Mouse (Mus musculus): ENCODE measurements at regions not wholly inside any gene's neighbourhood (a gene's known extent, or its start where the extent isn't known, plus 50 kb on each side); places are given as distances from the start of the nearest gene placed in this dataset.

- H3K4me1 ChIP-seq (ENCODE audit: control insufficient read depth, insufficient read depth, insufficient read length): no peaks in the 10 kb centered on the region
- no peak overlapping the region for H3K27ac ChIP-seq (ENCODE audit: insufficient read depth, low read length)
- TF ChIP-seq CTCF (IDR thresholded peaks at IDR 0.05; ENCODE audit: extremely low read depth, insufficient read depth, insufficient read length, insufficient replicate concordance) (no peak), POLR2A (IDR thresholded peaks at IDR 0.05; ENCODE audit: low read depth, low read length) (no peak)
- no peaks in the 10 kb centered on the region for H3K36me3 ChIP-seq (ENCODE audit: control insufficient read depth, insufficient read depth, low read length)
- 31% methylated on average over 4 of the region's 4 CpGs for WGBS
- H3K4me3 ChIP-seq (ENCODE audit: extremely low read depth, insufficient read depth, insufficient read length): no peak overlapping the region
- no peak for DNase-seq (ENCODE audit: low read depth in 1 of 2, low spot score in 2 of 2)
- H3K27me3 ChIP-seq (ENCODE audit: control insufficient read depth, insufficient read depth, low read length): no peaks in the 10 kb centered on the region
These were observed 243.6 kb downstream of the Drd1 start for GRCm38 (mm10) chr13:53811862-53812261.

- 80% methylated on average over 8 of the region's 8 CpGs for WGBS
These were observed 244.4 kb downstream of the Drd1 start for GRCm38 (mm10) chr13:53811151-53811550.

GRCm38 (mm10) chr13:53807791-53808525 lies 247.5 kb downstream of the Drd1 start:
- Histone ChIP-seq H3K4me3 (ENCODE audit: extremely low read depth, insufficient read depth, insufficient read length) (no peak overlapping the region), H3K27ac (ENCODE audit: insufficient read depth, low read length) (no peak overlapping the region), H3K27me3 (ENCODE audit: control insufficient read depth, insufficient read depth, low read length) (no peaks in the 10 kb centered on the region), H3K4me1 (ENCODE audit: control insufficient read depth, insufficient read depth, insufficient read length) (no peaks in the 10 kb centered on the region), H3K36me3 (ENCODE audit: control insufficient read depth, insufficient read depth, low read length) (no peaks in the 10 kb centered on the region)
- 59% methylated on average over 13 of the region's 13 CpGs for WGBS
- DNase-seq (ENCODE audit: low read depth in 1 of 2, low spot score in 2 of 2): no peak
- no peak for TF ChIP-seq CTCF (IDR thresholded peaks at IDR 0.05; ENCODE audit: extremely low read depth, insufficient read depth, insufficient read length, insufficient replicate concordance)
- TF ChIP-seq POLR2A (IDR thresholded peaks at IDR 0.05; ENCODE audit: low read depth, low read length): no peak

More at GRCm38 (mm10) chr13:53811151-53811550, 244.4 kb downstream of the Drd1 start:
- Histone ChIP-seq H3K4me3 (ENCODE audit: extremely low read depth, insufficient read depth, insufficient read length) (no peak overlapping the region), H3K4me1 (ENCODE audit: control insufficient read depth, insufficient read depth, insufficient read length) (no peaks in the 10 kb centered on the region), H3K27ac (ENCODE audit: insufficient read depth, low read length) (no peak overlapping the region), H3K36me3 (ENCODE audit: control insufficient read depth, insufficient read depth, low read length) (no peaks in the 10 kb centered on the region), H3K27me3 (ENCODE audit: control insufficient read depth, insufficient read depth, low read length) (no peaks in the 10 kb centered on the region)
- TF ChIP-seq POLR2A (IDR thresholded peaks at IDR 0.05; ENCODE audit: low read depth, low read length) (no peak), CTCF (IDR thresholded peaks at IDR 0.05; ENCODE audit: extremely low read depth, insufficient read depth, insufficient read length, insufficient replicate concordance) (no peak)
- DNase-seq (ENCODE audit: low read depth in 1 of 2, low spot score in 2 of 2): no peak

GRCm38 (mm10) chr13:53805872-53806271 lies 249.6 kb downstream of the Drd1 start:
- WGBS: 73% methylated on average over 4 of the region's 4 CpGs
- H3K27ac ChIP-seq (ENCODE audit: insufficient read depth, low read length): no peak overlapping the region

GRCm38 (mm10) chr13:53800978-53801377 lies 254.5 kb downstream of the Drd1 start:
- Histone ChIP-seq H3K4me1 (ENCODE audit: control insufficient read depth, insufficient read depth, insufficient read length) (no peaks in the 10 kb centered on the region), H3K27me3 (ENCODE audit: control insufficient read depth, insufficient read depth, low read length) (no peaks in the 10 kb centered on the region), H3K36me3 (ENCODE audit: control insufficient read depth, insufficient read depth, low read length) (no peaks in the 10 kb centered on the region), H3K4me3 (ENCODE audit: extremely low read depth, insufficient read depth, insufficient read length) (no peak overlapping the region), H3K27ac (ENCODE audit: insufficient read depth, low read length) (no peak overlapping the region)
- WGBS: 80% methylated on average over 5 of the region's 5 CpGs
- no peak for DNase-seq (ENCODE audit: low read depth in 1 of 2, low spot score in 2 of 2)
- TF ChIP-seq CTCF (IDR thresholded peaks at IDR 0.05; ENCODE audit: extremely low read depth, insufficient read depth, insufficient read length, insufficient replicate concordance) (no peak), POLR2A (IDR thresholded peaks at IDR 0.05; ENCODE audit: low read depth, low read length) (no peak)

More at GRCm38 (mm10) chr13:53805872-53806271, 249.6 kb downstream of the Drd1 start:
- TF ChIP-seq POLR2A (IDR thresholded peaks at IDR 0.05; ENCODE audit: low read depth, low read length) (no peak), CTCF (IDR thresholded peaks at IDR 0.05; ENCODE audit: extremely low read depth, insufficient read depth, insufficient read length, insufficient replicate concordance) (no peak)
- no peak for DNase-seq (ENCODE audit: low read depth in 1 of 2, low spot score in 2 of 2)
- Histone ChIP-seq H3K4me3 (ENCODE audit: extremely low read depth, insufficient read depth, insufficient read length) (no peak overlapping the region), H3K27me3 (ENCODE audit: control insufficient read depth, insufficient read depth, low read length) (no peaks in the 10 kb centered on the region), H3K36me3 (ENCODE audit: control insufficient read depth, insufficient read depth, low read length) (no peaks in the 10 kb centered on the region), H3K4me1 (ENCODE audit: control insufficient read depth, insufficient read depth, insufficient read length) (no peaks in the 10 kb centered on the region)

- H3K4me1 ChIP-seq (ENCODE audit: control insufficient read depth, insufficient read depth, insufficient read length): no peaks in the 10 kb centered on the region
- TF ChIP-seq POLR2A (IDR thresholded peaks at IDR 0.05; ENCODE audit: low read depth, low read length): no peak
- no peak for TF ChIP-seq CTCF (IDR thresholded peaks at IDR 0.05; ENCODE audit: extremely low read depth, insufficient read depth, insufficient read length, insufficient replicate concordance)
- no peak overlapping the region for H3K27ac ChIP-seq (ENCODE audit: insufficient read depth, low read length)
- no peaks in the 10 kb centered on the region for H3K36me3 ChIP-seq (ENCODE audit: control insufficient read depth, insufficient read depth, low read length)
- no peak for DNase-seq (ENCODE audit: low read depth in 1 of 2, low spot score in 2 of 2)
- H3K27me3 ChIP-seq (ENCODE audit: control insufficient read depth, insufficient read depth, low read length): no peaks in the 10 kb centered on the region
- no peak overlapping the region for H3K4me3 ChIP-seq (ENCODE audit: extremely low read depth, insufficient read depth, insufficient read length)
- WGBS: 80% methylated on average over 2 of the region's 2 CpGs
These were observed 266.7 kb downstream of the Drd1 start for GRCm38 (mm10) chr13:53788809-53789208.

- WGBS: 22% methylated on average over 6 of the region's 6 CpGs
- DNase-seq (ENCODE audit: low read depth in 1 of 2, low spot score in 2 of 2): peak in 1 of 2 experiments; percentile 20
- TF ChIP-seq POLR2A (IDR thresholded peaks at IDR 0.05; ENCODE audit: low read depth, low read length) (no peak), CTCF (IDR thresholded peaks at IDR 0.05; ENCODE audit: extremely low read depth, insufficient read depth, insufficient read length, insufficient replicate concordance) (no peak)
These were observed 272.0 kb downstream of the Drd1 start for GRCm38 (mm10) chr13:53783492-53783891.

More at GRCm38 (mm10) chr13:53783492-53783891, 272.0 kb downstream of the Drd1 start:
- H3K4me1 ChIP-seq (ENCODE audit: control insufficient read depth, insufficient read depth, insufficient read length): no peaks in the 10 kb centered on the region
- H3K36me3 ChIP-seq (ENCODE audit: control insufficient read depth, insufficient read depth, low read length): no peaks in the 10 kb centered on the region
- no peak overlapping the region for H3K27ac ChIP-seq (ENCODE audit: insufficient read depth, low read length)
- no peaks in the 10 kb centered on the region for H3K27me3 ChIP-seq (ENCODE audit: control insufficient read depth, insufficient read depth, low read length)
- no peak overlapping the region for H3K4me3 ChIP-seq (ENCODE audit: extremely low read depth, insufficient read depth, insufficient read length)

Data from spleen, adult 2 months (tissue).